Mouse (Mus musculus): ENCODE results near the gene Inpp5d. TPM values are rescaled to one million over a fixed set of nuclear protein-coding genes. Genes with fewer than 3 reads are reported as not detected.

Gene Inpp5d
- total RNA-seq, 2 experiments from 2014 or later: 10.7 to 15.6 TPM

Other genes with a start within 250 kb of the Inpp5d start
- not detected for gene Kcnj13, start 225.6 kb upstream of the Inpp5d start, total RNA-seq (2021)
- not detected for gene Snorc, start 150.0 kb upstream of the Inpp5d start, total RNA-seq (2021)
- not detected for gene Neu2, start 110.4 kb upstream of the Inpp5d start, total RNA-seq (2021)
- under 1 TPM; 0.29 to 0.41 TPM for gene Ngef, start 46.4 kb upstream of the Inpp5d start, total RNA-seq (2021)
- gene Atg16l1, start 135.6 kb downstream of the Inpp5d start, total RNA-seq (2021): 10 to 100 TPM; 26.7 to 28.7 TPM
- gene Sag, start 183.4 kb downstream of the Inpp5d start, total RNA-seq (2021): under 1 TPM; 0.33 to 0.45 TPM
- 10 to 100 TPM; 53.4 to 55.2 TPM for gene Dgkd, start 233.0 kb downstream of the Inpp5d start, total RNA-seq (2021)